24 mouse cellular contexts compared by ENCODE assay signal in the genomic region with DNA sequence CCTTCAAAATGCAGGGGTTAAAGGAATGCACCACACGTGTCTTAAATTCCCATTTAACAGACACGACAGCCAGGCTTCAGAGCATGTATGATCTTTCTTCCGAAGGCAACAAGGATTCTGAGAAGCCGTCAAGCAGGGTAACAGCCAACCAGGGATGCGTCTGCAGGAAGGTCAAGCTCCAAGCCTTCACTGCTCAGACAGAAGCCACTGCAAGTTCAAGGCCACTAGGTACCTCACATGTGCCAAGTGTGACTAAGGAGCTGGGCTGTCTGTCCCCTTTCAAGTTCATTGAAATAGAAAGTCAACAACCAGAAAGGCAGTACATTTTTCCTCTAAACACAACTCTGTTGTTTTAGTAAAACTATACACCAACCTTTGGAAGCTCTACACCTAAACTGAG. TPM values are rescaled to one million over a fixed set of nuclear protein-coding genes. Genes with fewer than 3 reads are reported as not detected.
A peak's percentile ranks its signal among the peaks of the same experiment; 100 is the strongest.
DNase-seq lines count a peak whose midpoint lies in the region; TF ChIP-seq lines count a peak whose summit lies in the region.
"Had no signal": no experiment of that assay in that cellular context is flagged by ENCODE, and none has a peak within 500 bp of the region (broad histone marks: within the 10 kb centered on the region; RNA-seq: fewer than 3 reads in every experiment).

No protein-coding gene starts in this region.

- no peaks in the 10 kb centered on the region for H3K4me1 ChIP-seq in heart, adult 2 months (ENCODE audit: control insufficient read depth, insufficient read depth, low read length)
- H3K4me1 ChIP-seq: embryonic facial prominence, embryonic 12.5 days; embryonic facial prominence, embryonic 15.5 days; heart, embryonic 10.5 days; hindbrain, embryonic 12.5 days; hindbrain, embryonic 15.5 days had no signal

- no peak overlapping the region for H3K4me3 ChIP-seq in heart, adult 2 months
- H3K4me3 ChIP-seq: embryonic facial prominence, embryonic 12.5 days; embryonic facial prominence, embryonic 15.5 days; heart, embryonic 10.5 days; heart, embryonic 13.5 days; hindbrain, embryonic 12.5 days; hindbrain, embryonic 15.5 days had no signal

- H3K27me3 ChIP-seq in heart, adult 2 months (ENCODE audit: control insufficient read depth, insufficient read depth, low read length) = no peaks in the 10 kb centered on the region
- H3K27me3 ChIP-seq: embryonic facial prominence, embryonic 12.5 days; embryonic facial prominence, embryonic 15.5 days; heart, embryonic 13.5 days; hindbrain, embryonic 12.5 days; hindbrain, embryonic 15.5 days had no signal

- no peak for TF ChIP-seq CTCF in heart, adult 2 months (IDR thresholded peaks at IDR 0.05)

- H3K79me2 ChIP-seq in heart, adult 2 months (replicated peaks; ENCODE audit: control insufficient read depth, insufficient read depth, low read length) = no peaks in the 10 kb centered on the region

- no peak overlapping the region for H3K27ac ChIP-seq in heart, adult 2 months
- H3K27ac ChIP-seq: embryonic facial prominence, embryonic 12.5 days; embryonic facial prominence, embryonic 15.5 days; heart, embryonic 10.5 days; heart, embryonic 13.5 days; hindbrain, embryonic 12.5 days; hindbrain, embryonic 15.5 days had no signal

- TF ChIP-seq EP300 in heart, adult 2 months (IDR thresholded peaks at IDR 0.05; ENCODE audit: insufficient read depth, low read depth, low read length) = no peak

- H3K9ac ChIP-seq in heart, adult 2 months (ENCODE audit: low read depth, low read length) = no peak overlapping the region
- H3K9ac ChIP-seq: embryonic facial prominence, embryonic 12.5 days; embryonic facial prominence, embryonic 15.5 days; heart, embryonic 13.5 days; hindbrain, embryonic 12.5 days; hindbrain, embryonic 15.5 days had no signal

- intact Hi-C loops in heart, adult 2 months (cut with DNase I) = loop anchor here (10.0 kb wide), 1 partner anchor 532 kb away; a partner anchor contains a TSS

- no peak for TF ChIP-seq POLR2A in heart, adult 2 months (IDR thresholded peaks at IDR 0.05; ENCODE audit: insufficient read depth, low read depth, low read length)

- H3K36me3 ChIP-seq in heart, adult 2 months (ENCODE audit: control insufficient read depth, insufficient read depth, low read length) = no peaks in the 10 kb centered on the region

- DNase-seq in adrenal gland, adult 8-10 months = peak; percentile 69
- DNase-seq in adrenal gland, postnatal 25 days = no peak
- peak; percentile 35 for DNase-seq in adrenal gland, postnatal 10 days
- peak; percentile 59 for DNase-seq in adrenal gland, postnatal 14 days
- no peak for DNase-seq in kidney, postnatal 25 days
- no peak for DNase-seq in heart, adult 2 months
- DNase-seq: cerebellum, adult 11 months; cerebellum, adult 2 months; cerebellum, adult 9-11 months; cerebellum, postnatal 25 days; gastrocnemius, postnatal 25 days; heart, adult 18-20 months; heart, postnatal 14 days had no signal

- 95% methylated on average over 5 of the region's 5 CpGs for WGBS in heart, adult 2 months

RNA-seq across cellular contexts. Expression of a gene that starts 8.1 kb away (rescaled TPM):
- total RNA-seq in adrenal gland, adult 8-10 months (2022) = 100 to 1,000 TPM in 1 of 4 experiments, 10 to 100 TPM in 3; 97.9 to 103 (median 98.5) TPM
- 98.1 and 99.6 TPM in 2 replicates for total RNA-seq in adrenal gland, postnatal 25 days (2021)
- total RNA-seq in adrenal gland, postnatal 10 days (2021) = 10 to 100 TPM; 74.0 to 83.3 TPM
- total RNA-seq in adrenal gland, postnatal 14 days (2021) = 80.9 and 86.1 TPM in 2 replicates
- total RNA-seq in heart, adult 2 months (2021) = 10 to 100 TPM; 67.6 to 71.9 TPM
- 67.1 and 89.9 TPM in 2 replicates for polyA plus RNA-seq in heart, adult 2 months (2012; rRNA removed)

RNA-seq across cellular contexts. Expression of a gene that starts 18.0 kb away (rescaled TPM):
- total RNA-seq in adrenal gland, adult 8-10 months (2022) = 10 to 100 TPM; 43.1 to 66.5 (median 50.5) TPM
- total RNA-seq in adrenal gland, postnatal 25 days (2021) = 42.2 and 47.8 TPM in 2 replicates
- 10 to 100 TPM; 36.1 to 36.7 TPM for total RNA-seq in adrenal gland, postnatal 10 days (2021)
- 34.0 and 37.9 TPM in 2 replicates for total RNA-seq in adrenal gland, postnatal 14 days (2021)
- 10 to 100 TPM; 31.9 to 35.0 TPM for total RNA-seq in heart, adult 2 months (2021)
- 27.0 and 29.7 TPM in 2 replicates for polyA plus RNA-seq in heart, adult 2 months (2012; rRNA removed)

RNA-seq across cellular contexts. Expression of a gene that starts 23.5 kb away (rescaled TPM):
- total RNA-seq in adrenal gland, adult 8-10 months (2022) = 1 to 10 TPM; 4.2 to 8.0 (median 7.4) TPM
- total RNA-seq in adrenal gland, postnatal 25 days (2021) = 4.2 and 6.5 TPM in 2 replicates
- total RNA-seq in adrenal gland, postnatal 10 days (2021) = 10 to 100 TPM in 1 of 2 experiments, 1 to 10 TPM in 1; 7.5 to 11.8 TPM
- total RNA-seq in adrenal gland, postnatal 14 days (2021) = 6.0 and 8.4 TPM in 2 replicates
- total RNA-seq in heart, adult 2 months (2021) = 1 to 10 TPM in 1 of 2 experiments, under 1 TPM in 1; 0.89 to 1.5 TPM
- 1.7 and 2.2 TPM in 2 replicates for polyA plus RNA-seq in heart, adult 2 months (2012; rRNA removed)
- total RNA-seq: common myeloid progenitor, adult 5-6 weeks; MEL had no signal
- polyA plus RNA-seq: CD4-positive, CD25-positive, alpha-beta regulatory T cell, adult 4 months had no signal

RNA-seq across cellular contexts. Expression of a gene that starts 35.6 kb away (rescaled TPM):
- total RNA-seq in adrenal gland, adult 8-10 months (2022) = 10 to 100 TPM in 2 of 4 experiments, 1 to 10 TPM in 2; 6.6 to 14.2 (median 9.5) TPM
- 9.3 and 10.2 TPM in 2 replicates for total RNA-seq in adrenal gland, postnatal 25 days (2021)
- total RNA-seq in adrenal gland, postnatal 10 days (2021) = 10 to 100 TPM; 12.7 to 14.7 TPM
- 8.8 and 16.2 TPM in 2 replicates for total RNA-seq in adrenal gland, postnatal 14 days (2021)
- 1 to 10 TPM; 4.2 to 5.3 TPM for total RNA-seq in heart, adult 2 months (2021)
- polyA plus RNA-seq in heart, adult 2 months (2012; rRNA removed) = 12.8 and 19.2 TPM in 2 replicates

RNA-seq across cellular contexts. Expression of a gene that starts 58.2 kb away (rescaled TPM):
- total RNA-seq in adrenal gland, adult 8-10 months (2022) = 1 to 10 TPM in 1 of 4 experiments, under 1 TPM in 3; 0.49 to 1.1 (median 0.73) TPM
- 0.24 TPM in 1 of 2 replicates, not detected in the other for total RNA-seq in adrenal gland, postnatal 25 days (2021)
- total RNA-seq in adrenal gland, postnatal 10 days (2021) = under 1 TPM; 0.21 to 0.27 TPM
- total RNA-seq in adrenal gland, postnatal 14 days (2021) = 0.30 and 0.79 TPM in 2 replicates
- not detected for total RNA-seq in heart, adult 2 months (2021)
- 0.16 and 0.59 TPM in 2 replicates for polyA plus RNA-seq in heart, adult 2 months (2012; rRNA removed)
- total RNA-seq: gastrocnemius, adult 8-10 months; heart, postnatal 14 days had no signal
- polyA plus RNA-seq: cerebellum, adult 2 months; forebrain, embryonic 14.5 days; heart, embryonic 10.5 days had no signal

Comparison
In these comparisons a context has a peak if more than half of its experiments do, and no peak if none do; other contexts are left out.
1. DNase-seq: peak in adrenal gland, adult 8-10 months (single experiment), adrenal gland, postnatal 10 days (single experiment) and adrenal gland, postnatal 14 days (single experiment); none in adrenal gland, postnatal 25 days (single experiment), kidney, postnatal 25 days (0 of 2) and heart, adult 2 months (0 of 2).